Mouse (Mus musculus) lung, embryonic 16.5 days (tissue): ENCODE measurements around the gene Tprg. TPM values are rescaled to one million over a fixed set of nuclear protein-coding genes. Genes with fewer than 3 reads are reported as not detected.

ENCODE experiments used
- ATAC-seq: fragments of 200-750 bp; cut with Nextera tagmentation; 2 replicates; pipeline ENCODE4 v1.8.0; 2017; ENCODE audit warnings: low read depth, mild to moderate bottlenecking, moderate library complexity
- H3K27ac ChIP-seq: fragments of 300-500 bp; sonication (generic); 2 replicates; pipeline ENCODE4 v1.5.1; 2014; ENCODE audit warnings: mild to moderate bottlenecking, control low read depth, low read length
- H3K27me3 ChIP-seq: fragments of 300-500 bp; sonication (generic); 2 replicates; pipeline ENCODE4 v1.6.1; 2014; ENCODE audit warnings: low read depth, low read length, mixed read lengths; ENCODE audit not compliant: control insufficient read depth, insufficient read depth
- H3K36me3 ChIP-seq: fragments of 300-500 bp; sonication (generic); 2 replicates; pipeline ENCODE4 v1.6.1; 2014; ENCODE audit warnings: low read length; ENCODE audit not compliant: control insufficient read depth, insufficient read depth
- H3K4me1 ChIP-seq: fragments of 300-500 bp; sonication (generic); replicated peaks from 2 replicates; pipeline ENCODE4 v1.6.1; 2014; ENCODE audit warnings: low read length, mixed read lengths; ENCODE audit not compliant: control insufficient read depth, insufficient read depth
- H3K4me2 ChIP-seq: fragments of 300-500 bp; sonication (generic); 2 replicates; pipeline ENCODE4 v1.6.1; 2014; ENCODE audit warnings: low read depth, low read length, control low read depth
- H3K4me3 ChIP-seq: fragments of 300-500 bp; sonication (generic); 2 replicates; pipeline ENCODE4 v1.5.1; 2014; ENCODE audit warnings: mild to moderate bottlenecking, low read length, control low read depth
- H3K9ac ChIP-seq: fragments of 300-500 bp; sonication (generic); 2 replicates; pipeline ENCODE4 v1.6.1; 2014; ENCODE audit warnings: low read length, control low read depth
- H3K9me3 ChIP-seq: fragments of 300-500 bp; sonication (generic); 2 replicates; pipeline ENCODE4 v1.6.1; 2016; ENCODE audit warnings: low read length; ENCODE audit not compliant: control insufficient read depth
- WGBS: fragments of 180-500 bp; shearing (Covaris S2); extraction: QIAGEN DNeasy Blood & Tissue Kit; methylation state at CpG from one replicate; pipeline ENCODE4 v1.1.7; 2014; 5-methylcytosine and 5-hydroxymethylcytosine counted together
- polyA plus RNA-seq: library from polyadenylated mRNA; unstranded; fragments of >200 nt; fragmentation: Nextera tagmentation; extraction: Ambion mirVana; gene quantifications from 2 replicates; pipeline ENCODE4 v1.2.1, GENCODE M21; 2015

Gene Tprg
- polyA plus RNA-seq, 1 experiment from 2014 or later: 0.19 TPM

DNA sequence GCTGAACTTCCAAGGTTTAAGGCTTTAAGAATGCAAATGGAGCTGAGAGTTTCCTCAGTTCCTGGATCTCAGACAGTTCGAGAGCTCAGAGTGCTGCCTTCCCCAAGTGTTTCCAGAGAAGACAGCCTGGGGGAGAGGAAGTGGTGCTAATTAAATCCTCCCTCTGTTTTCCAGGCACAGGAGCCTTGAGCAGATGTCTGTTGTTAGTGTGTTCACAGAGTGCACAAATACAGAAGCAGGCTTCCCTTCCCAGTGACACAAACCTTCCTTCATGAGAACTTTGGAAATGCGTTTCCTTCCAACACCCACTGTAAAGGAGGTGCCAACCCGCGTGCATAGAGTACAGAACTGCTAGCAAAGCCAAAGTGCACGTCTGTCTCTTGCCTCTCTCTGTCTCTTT, 27.4 kb downstream of the Tprg start:
- no peak overlapping the region for H3K4me2 ChIP-seq
- H3K9ac ChIP-seq: no peak overlapping the region
- no peaks in the 10 kb centered on the region for H3K36me3 ChIP-seq
- 72% methylated on average over 5 of the region's 5 CpGs for WGBS
- no peak overlapping the region for H3K4me3 ChIP-seq
- no peaks in the 10 kb centered on the region for H3K9me3 ChIP-seq
- H3K27ac ChIP-seq: no peak overlapping the region
- H3K27me3 ChIP-seq: no peaks in the 10 kb centered on the region
- no peaks in the 10 kb centered on the region for H3K4me1 ChIP-seq
- no peak for ATAC-seq

GRCm38 (mm10) chr16:25315090-25315489, 28.5 kb downstream of the Tprg start:
- no peak overlapping the region for H3K27ac ChIP-seq
- ATAC-seq: no peak

DNA sequence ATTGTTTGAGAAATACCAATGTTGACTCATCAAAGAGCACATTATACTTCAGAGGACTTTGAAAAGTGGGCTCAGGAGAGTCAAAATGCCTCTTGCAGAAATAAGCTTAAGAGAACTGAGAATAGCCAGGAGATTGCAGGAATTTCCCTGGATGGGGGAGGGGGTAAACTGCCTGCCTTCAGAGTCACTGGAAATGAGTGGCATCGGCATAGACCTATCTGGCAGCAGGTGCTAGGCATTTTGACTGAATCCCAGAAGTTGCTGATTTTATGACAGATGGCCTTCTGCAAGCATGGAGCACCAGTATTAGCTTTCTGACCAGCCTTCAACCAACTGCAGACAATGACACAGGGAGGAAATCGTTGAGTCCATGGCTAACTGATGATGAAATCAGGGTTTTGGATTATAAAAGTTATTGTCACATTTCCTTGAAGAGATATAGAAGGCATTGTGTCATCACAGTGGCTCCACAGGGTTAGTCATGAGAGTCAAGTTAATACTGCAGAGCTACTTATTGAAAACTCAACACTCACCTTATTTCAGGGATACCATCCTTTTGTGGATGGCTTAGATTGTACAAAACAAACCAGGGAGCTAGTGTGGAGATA, 39.1 kb downstream of the Tprg start:
- 75% methylated on average over 2 of the region's 2 CpGs for WGBS
- H3K9ac ChIP-seq: no peak overlapping the region
- H3K36me3 ChIP-seq: no peaks in the 10 kb centered on the region
- ATAC-seq: no peak
- no peak overlapping the region for H3K27ac ChIP-seq
- H3K4me1 ChIP-seq: no peaks in the 10 kb centered on the region
- no peaks in the 10 kb centered on the region for H3K9me3 ChIP-seq
- no peak overlapping the region for H3K4me2 ChIP-seq
- H3K27me3 ChIP-seq: no peaks in the 10 kb centered on the region
- H3K4me3 ChIP-seq: no peak overlapping the region

More at GRCm38 (mm10) chr16:25315090-25315489, 28.5 kb downstream of the Tprg start:
- H3K27me3 ChIP-seq: no peaks in the 10 kb centered on the region
- no peak overlapping the region for H3K9ac ChIP-seq
- H3K4me2 ChIP-seq: no peak overlapping the region
- 49% methylated on average over 3 of the region's 3 CpGs for WGBS
- H3K4me3 ChIP-seq: no peak overlapping the region
- H3K9me3 ChIP-seq: no peaks in the 10 kb centered on the region
- no peaks in the 10 kb centered on the region for H3K36me3 ChIP-seq
- H3K4me1 ChIP-seq: no peaks in the 10 kb centered on the region

GRCm38 (mm10) chr16:25333279-25334219, 46.9 kb downstream of the Tprg start:
- Histone ChIP-seq H3K27ac (no peak overlapping the region), H3K27me3 (no peaks in the 10 kb centered on the region), H3K4me1 (no peaks in the 10 kb centered on the region), H3K36me3 (no peaks in the 10 kb centered on the region), H3K4me2 (no peak overlapping the region), H3K4me3 (no peak overlapping the region), H3K9me3 (no peaks in the 10 kb centered on the region), H3K9ac (no peak overlapping the region)
- WGBS: 66% methylated on average over 10 of the region's 10 CpGs
- ATAC-seq: no peak

DNA sequence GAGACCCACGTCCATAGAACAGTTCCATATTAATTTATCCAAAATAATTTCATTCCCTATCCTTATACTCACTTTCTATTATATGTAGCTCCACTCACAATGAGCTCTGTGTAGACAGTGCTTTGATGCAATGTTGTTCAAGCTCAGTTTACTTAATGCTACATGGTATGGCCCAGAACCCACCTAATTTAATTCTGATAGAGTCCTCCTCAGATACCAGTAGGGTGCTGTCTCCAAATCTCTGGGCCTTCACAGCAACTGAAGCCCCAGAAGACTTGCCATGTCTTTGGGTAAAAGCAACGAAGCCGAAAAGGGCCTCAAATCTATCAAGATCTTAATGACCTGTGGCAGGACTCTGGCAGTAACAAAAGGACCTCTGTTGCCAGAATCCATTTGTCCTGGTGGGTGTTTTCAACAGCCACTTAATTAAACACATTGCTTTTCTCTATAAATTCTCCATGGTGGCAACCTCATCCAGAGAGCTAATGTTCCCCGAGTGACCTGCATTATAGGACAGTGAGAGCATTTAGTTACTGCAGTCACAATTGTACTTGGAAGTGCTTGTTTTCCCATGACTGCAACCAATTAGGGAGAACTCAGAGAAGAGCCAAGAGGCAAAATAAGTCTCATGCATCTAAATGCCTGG, 48.6 kb downstream of the Tprg start:
- no peak for ATAC-seq
- Histone ChIP-seq H3K36me3 (no peaks in the 10 kb centered on the region), H3K27me3 (no peaks in the 10 kb centered on the region), H3K4me2 (no peak overlapping the region), H3K9ac (no peak overlapping the region), H3K4me3 (no peak overlapping the region), H3K27ac (no peak overlapping the region), H3K9me3 (no peaks in the 10 kb centered on the region), H3K4me1 (no peaks in the 10 kb centered on the region)
- WGBS: 39% methylated on average over 4 of the region's 4 CpGs

DNA sequence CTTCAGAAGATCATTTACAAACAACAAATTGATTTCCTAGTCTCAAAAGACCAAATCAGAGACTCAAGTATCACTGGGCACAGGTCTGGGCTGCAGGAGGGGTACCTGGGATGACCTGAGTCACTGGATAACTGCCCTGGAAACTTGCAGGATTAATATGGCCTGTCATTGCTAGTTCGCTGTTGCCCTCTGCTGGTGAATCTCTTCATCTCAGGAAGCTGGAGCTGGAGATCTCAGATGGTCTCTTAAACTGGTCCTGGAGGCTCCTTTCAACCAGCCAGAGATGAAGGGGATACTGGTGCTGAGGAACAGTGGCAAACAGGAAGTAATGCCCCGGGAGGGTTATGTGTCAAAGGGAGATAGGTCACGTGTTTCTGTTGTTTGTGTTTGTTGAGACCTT, 63.0 kb downstream of the Tprg start:
- H3K9ac ChIP-seq: no peak overlapping the region
- no peak overlapping the region for H3K4me3 ChIP-seq
- no peaks in the 10 kb centered on the region for H3K36me3 ChIP-seq
- peak; percentile 23; the same call in 1 of the 2 replicates for ATAC-seq
- H3K27ac ChIP-seq: no peak overlapping the region
- no peaks in the 10 kb centered on the region for H3K27me3 ChIP-seq
- no peaks in the 10 kb centered on the region for H3K4me1 ChIP-seq
- H3K4me2 ChIP-seq: no peak overlapping the region
- no peaks in the 10 kb centered on the region for H3K9me3 ChIP-seq
- 4% methylated on average over 3 of the region's 3 CpGs for WGBS

- H3K36me3 ChIP-seq: no peaks in the 10 kb centered on the region
- no peaks in the 10 kb centered on the region for H3K9me3 ChIP-seq
- no peaks in the 10 kb centered on the region for H3K4me1 ChIP-seq
- H3K9ac ChIP-seq: no peak overlapping the region
- no peak overlapping the region for H3K4me2 ChIP-seq
- WGBS: 67% methylated on average over 7 of the region's 7 CpGs
- no peak for ATAC-seq
- no peak overlapping the region for H3K27ac ChIP-seq
- H3K4me3 ChIP-seq: no peak overlapping the region
- no peaks in the 10 kb centered on the region for H3K27me3 ChIP-seq
Observed at GRCm38 (mm10) chr16:25367834-25368233, 81.2 kb downstream of the Tprg start.

- no peak overlapping the region for H3K4me2 ChIP-seq
- ATAC-seq: no peak
- no peaks in the 10 kb centered on the region for H3K36me3 ChIP-seq
- no peak overlapping the region for H3K4me3 ChIP-seq
- H3K4me1 ChIP-seq: no peaks in the 10 kb centered on the region
- H3K27me3 ChIP-seq: no peaks in the 10 kb centered on the region
- H3K9me3 ChIP-seq: no peaks in the 10 kb centered on the region
- H3K27ac ChIP-seq: no peak overlapping the region
- WGBS: 28% methylated on average over 5 of the region's 5 CpGs
- no peak overlapping the region for H3K9ac ChIP-seq
Observed at GRCm38 (mm10) chr16:25369984-25370412, 83.4 kb downstream of the Tprg start.

DNA sequence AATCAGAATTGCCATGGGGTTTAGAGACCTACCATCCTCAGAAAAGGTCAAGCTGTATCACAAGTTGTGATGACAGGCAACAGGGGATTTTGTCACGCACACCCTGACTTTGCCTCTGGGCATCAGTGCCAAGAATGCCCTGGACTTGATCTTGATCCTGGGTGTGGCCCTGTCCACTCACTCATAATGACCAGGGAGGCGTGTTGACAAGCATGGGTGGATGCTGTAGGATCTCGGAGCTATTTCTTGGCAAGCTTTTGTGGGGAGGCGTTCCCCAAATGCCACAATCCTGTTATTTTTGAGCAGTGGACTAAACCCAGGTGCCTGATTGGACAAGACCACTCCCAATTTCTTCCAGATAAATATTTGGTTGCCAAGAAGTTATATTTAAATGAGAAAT, 87.5 kb downstream of the Tprg start:
- Histone ChIP-seq H3K9ac (no peak overlapping the region), H3K27me3 (no peaks in the 10 kb centered on the region), H3K9me3 (no peaks in the 10 kb centered on the region), H3K36me3 (no peaks in the 10 kb centered on the region), H3K27ac (no peak overlapping the region), H3K4me2 (no peak overlapping the region), H3K4me3 (no peak overlapping the region), H3K4me1 (peaks cover 3% of the 10 kb centered on the region; the same call in 1 of the 2 replicates)
- 62% methylated on average over 4 of the region's 4 CpGs for WGBS
- no peak for ATAC-seq
